Mouse (Mus musculus): ENCODE measurements around the gene Nradd.
A peak's percentile ranks its signal among the peaks of the same experiment; 100 is the strongest.

Nradd gene

DNA sequence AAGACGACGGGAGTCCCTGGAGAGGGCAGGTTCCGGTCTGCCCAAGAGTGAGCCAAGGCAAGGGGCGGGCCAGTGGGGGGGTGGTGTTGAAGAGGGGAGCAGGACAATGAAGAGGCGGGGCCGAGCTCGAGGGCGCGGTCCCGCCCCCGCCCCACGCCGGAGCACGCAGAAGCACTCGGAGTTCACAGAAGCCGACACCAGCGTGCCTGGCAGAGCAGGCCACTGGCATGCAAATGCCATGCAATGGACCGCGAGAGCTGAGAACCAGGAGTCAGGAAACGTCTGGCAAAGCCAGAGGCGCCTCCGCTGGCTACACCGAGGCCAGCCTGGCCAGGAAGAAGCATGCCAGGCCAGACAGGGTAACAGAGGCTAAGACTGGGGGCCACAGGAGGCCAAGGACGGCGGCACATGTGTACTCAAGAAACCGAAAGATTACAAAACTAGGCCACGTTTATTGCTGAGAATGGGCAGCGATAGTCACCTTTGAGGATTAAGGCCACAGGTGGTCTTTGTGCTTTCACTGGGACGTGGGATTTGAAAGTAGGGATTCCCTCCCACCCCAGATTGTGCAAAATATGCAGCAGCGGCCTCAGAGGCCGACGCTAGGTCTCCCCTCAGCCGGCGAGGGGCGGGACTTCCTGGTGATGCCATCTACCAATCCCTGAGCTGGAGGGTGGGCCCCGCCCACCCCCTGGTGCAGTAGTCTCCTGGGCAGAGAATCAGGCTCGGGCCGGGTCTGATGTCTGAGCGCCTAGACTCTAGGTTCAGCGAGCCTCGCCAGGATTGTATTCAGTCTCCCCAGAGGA lies at the start of gene Nradd:
TSS of gene Nradd (minus strand) at position 92 of the 806 bp plus-strand sequence.
- peak; percentile 85 for DNase-seq (ENCODE audit: low spot score in 2 of 2)

GRCm38 (mm10) chr9:110673107-110673752 lies 49.0 kb upstream of the Nradd start:
- no peak for DNase-seq (ENCODE audit: low spot score in 2 of 2)

GRCm38 (mm10) chr9:110672462-110673106 lies 48.3 kb upstream of the Nradd start:
- no peak for DNase-seq (ENCODE audit: low spot score in 2 of 2)

- DNase-seq (ENCODE audit: low spot score in 2 of 2), result no peak
Observed at GRCm38 (mm10) chr9:110669785-110670184, 45.5 kb upstream of the Nradd start.

DNA sequence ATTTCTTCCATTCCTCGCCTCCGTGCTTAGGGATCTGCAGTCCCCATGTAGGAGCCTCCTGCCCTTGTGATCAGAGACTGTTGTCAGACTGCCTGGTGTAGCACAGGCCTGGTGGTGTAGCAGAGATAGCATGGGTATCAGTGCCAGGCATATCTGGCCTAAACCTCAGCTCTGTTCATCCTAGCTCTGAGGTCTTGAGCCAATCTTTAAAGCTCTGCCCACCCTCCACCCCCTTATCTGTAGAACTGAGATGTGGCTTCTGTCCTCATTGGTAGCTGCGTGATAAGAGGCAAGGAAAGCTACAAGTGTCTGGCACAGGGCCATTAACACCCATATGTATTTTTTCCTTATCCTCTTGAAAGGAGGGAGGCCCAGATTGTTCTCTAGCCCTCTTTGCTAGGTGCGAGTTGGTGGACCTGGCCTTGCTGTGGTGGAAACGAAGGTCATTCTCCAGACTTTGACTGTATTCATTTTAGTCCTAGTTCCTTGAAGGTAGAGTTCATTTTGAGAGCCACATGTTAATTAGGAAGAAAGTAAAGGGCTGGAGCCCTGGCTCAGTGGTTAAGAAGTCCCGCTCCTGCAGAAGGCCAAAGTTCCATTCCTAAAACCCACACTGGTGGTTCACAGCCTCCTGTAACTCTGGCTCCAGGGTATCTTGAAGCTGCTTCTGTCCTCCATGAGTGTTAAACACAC lies 44.5 kb upstream of the Nradd start:
- DNase-seq (ENCODE audit: low spot score in 2 of 2), result no peak

- no peak for DNase-seq (ENCODE audit: low spot score in 2 of 2)
Observed at GRCm38 (mm10) chr9:110667219-110667836, 43.1 kb upstream of the Nradd start.

DNA sequence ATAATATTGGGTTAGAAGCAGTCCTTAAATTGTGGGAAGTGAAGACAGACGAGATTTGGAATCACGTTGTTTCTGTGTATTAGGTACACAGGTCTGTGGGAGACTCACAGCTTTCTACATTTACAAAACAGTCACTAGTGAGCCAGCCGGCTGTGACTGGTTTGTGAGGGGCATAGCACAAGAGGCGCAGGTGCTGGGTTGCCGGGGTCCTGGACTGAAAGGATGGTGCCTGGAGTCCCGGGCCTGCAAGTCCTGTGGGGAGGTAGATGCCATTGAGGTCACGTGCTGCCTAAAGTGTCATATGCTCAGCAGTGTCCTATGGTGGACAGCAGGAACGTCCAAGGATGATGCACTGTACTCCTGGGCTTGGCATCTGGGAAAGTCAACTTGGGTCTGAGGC lies 42.1 kb upstream of the Nradd start:
- no peak for DNase-seq (ENCODE audit: low spot score in 2 of 2)

- no peak for DNase-seq (ENCODE audit: low spot score in 2 of 2)
Observed at GRCm38 (mm10) chr9:110665912-110666311, 41.7 kb upstream of the Nradd start.

DNA sequence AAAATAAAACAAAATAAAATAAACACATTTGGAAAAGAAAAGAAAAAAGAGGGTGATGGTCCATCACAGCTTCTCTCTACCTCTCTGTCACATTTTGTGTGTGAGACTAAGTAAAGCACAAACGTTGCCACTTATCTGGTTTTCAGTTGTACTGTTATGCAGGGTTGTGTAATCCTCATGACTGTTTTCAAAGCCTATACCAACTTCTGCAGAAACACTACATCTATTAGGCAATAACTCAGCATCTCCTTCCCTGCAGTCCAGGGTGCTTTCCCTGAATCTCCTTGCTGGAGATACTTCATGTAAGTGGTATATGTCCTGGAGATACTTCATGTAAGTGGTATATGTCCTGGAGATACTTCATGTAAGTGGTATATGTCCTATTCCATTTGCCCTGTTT lies 38.6 kb upstream of the Nradd start:
- DNase-seq (ENCODE audit: low spot score in 2 of 2), result no peak

DNA sequence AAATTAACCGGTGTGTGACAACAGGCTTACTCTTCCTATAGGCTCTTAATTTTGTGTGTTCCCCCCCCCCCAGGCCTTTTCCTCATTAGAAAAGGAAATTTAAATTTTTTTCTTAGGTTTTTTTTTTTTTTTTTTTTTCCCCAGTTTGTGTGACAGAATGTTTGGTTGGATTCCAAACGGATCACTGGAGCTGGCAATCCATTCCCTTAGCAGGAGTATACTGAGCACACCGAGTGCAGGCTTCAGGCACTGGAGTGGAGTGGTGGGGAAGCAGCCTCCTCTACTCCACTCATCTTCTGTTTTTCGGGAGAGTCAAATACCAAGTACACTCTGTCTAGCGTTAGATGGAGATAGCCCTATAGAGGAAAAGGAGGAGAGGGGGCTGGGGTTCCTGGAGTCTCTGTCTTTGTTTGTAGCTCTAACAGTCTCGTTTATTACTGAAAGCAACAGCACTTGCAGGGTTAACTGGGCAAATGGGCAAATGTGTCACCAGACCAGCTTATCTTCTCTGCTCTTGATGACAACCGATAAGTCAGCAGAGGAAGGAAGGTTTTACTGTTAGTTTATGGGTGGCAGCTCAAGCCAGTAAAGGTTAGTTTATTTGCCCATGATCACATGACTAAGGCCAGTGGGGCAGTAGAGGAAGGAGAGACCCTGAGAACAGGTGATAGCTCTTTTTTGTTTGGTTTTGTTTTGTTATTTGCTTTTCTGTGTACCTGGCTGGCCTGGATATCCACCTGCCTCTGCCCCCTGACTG lies 36.8 kb upstream of the Nradd start:
- no peak for DNase-seq (ENCODE audit: low spot score in 2 of 2)

DNA sequence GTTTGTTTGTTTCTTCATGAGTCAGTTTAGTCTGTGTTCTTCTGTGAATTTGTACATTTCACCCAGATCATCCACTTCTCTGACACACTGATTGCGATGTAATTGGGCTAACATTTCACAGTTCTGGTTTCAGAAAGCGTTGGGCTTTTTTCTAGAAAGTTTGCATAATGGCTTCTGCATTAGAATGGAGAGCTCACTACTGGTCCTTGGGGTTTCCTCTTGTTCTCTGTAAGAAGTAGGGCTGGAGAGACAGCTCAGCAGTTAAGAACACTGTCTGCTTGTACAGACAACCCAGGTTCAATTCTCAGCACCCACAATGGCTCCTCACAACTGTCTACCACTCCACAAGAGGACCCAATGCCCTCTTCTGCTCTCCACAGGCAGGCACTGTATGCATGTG lies 36.0 kb upstream of the Nradd start:
- DNase-seq (ENCODE audit: low spot score in 2 of 2), result no peak

DNA sequence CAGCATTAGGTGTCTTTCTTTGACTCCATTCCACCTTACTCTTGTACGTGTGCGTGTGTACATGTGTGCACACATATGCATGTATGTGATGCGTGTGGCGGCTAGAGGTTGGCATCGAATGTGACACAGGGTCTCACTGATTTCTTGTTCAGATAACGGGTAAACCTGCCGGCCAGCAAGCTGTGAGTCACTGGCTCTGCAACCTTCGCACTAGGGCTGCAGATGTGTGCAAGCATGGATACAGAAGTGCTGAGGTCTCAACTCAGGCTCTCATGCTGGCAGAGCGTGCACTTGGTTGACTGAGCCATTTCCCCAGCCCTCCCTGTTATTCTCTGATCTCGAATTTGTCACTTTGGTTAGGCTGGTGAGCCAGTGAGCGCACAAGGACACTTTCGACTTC lies 35.3 kb upstream of the Nradd start:
- DNase-seq (ENCODE audit: low spot score in 2 of 2), result no peak

- no peak for DNase-seq (ENCODE audit: low spot score in 2 of 2)
Observed at GRCm38 (mm10) chr9:110657474-110658078, 33.3 kb upstream of the Nradd start.

GRCm38 (mm10) chr9:110656249-110657221 lies 32.3 kb upstream of the Nradd start, which contains the start of gene Ccdc12:
TSS of gene Ccdc12 (plus strand) at chr9:110656503.
- DNase-seq (ENCODE audit: low spot score in 2 of 2), result peak; percentile 92 to 95

DNA sequence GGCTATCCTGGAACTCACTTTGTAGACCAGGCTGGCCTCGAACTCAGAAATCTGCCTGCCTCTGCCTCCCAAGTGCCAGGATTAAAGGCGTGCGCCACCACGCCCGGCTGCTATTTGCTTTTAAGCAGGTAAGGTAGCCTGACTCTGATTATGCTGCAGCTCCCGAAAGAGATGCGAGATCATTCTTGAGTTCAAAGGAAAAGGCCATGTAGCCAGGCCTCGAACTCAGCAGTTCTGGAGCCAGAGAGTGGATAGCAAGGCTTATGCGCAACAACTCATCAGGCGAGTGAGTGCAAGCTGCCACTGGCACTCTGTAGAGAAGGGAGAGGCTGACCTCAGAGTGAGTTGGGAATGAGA lies 31.4 kb upstream of the Nradd start:
- no peak for DNase-seq (ENCODE audit: low spot score in 2 of 2)

- no peak for DNase-seq (ENCODE audit: low spot score in 2 of 2)
Observed at GRCm38 (mm10) chr9:110654726-110655650, 30.7 kb upstream of the Nradd start.

GRCm38 (mm10) chr9:110653655-110654461 lies 29.6 kb upstream of the Nradd start, which contains the start of gene Nbeal2:
TSS of gene Nbeal2 (minus strand) at chr9:110654161.
- peak; percentile 78 to 83 for DNase-seq (ENCODE audit: low spot score in 2 of 2)

All from frontal cortex, postnatal 10 days (tissue).